Mouse (Mus musculus): ENCODE measurements around the gene Dcdc2b. TPM values are rescaled to one million over a fixed set of nuclear protein-coding genes. Genes with fewer than 3 reads are reported as not detected.

Gene Dcdc2b
- polyA plus RNA-seq (2017; shearing (Covaris generic)), result 1 to 10 TPM; 2.9 to 3.3 TPM

DNA sequence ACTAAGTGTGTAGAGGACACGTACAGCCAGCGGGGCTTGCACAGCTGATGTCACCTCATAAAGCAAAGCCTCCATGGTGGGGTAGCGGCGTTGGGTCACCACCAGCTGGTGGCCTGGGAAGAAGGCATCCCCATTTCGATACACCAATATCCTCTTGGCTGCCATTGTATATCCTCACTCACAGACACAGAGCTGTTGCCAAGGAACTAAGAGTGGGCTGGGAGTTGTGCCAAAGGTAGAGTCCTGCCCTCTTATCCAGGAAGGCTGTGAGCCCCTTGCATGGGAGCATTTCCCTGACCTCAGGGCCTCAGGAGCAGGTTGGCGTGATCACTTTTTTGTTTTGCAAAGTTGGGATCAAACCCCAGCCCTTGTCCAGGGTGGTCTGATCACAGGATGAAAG, at the start of gene Dcdc2b:
TSS of gene Dcdc2b (minus strand) at position 165 of the 400 bp plus-strand sequence.
- ATAC-seq, result no peak

DNA sequence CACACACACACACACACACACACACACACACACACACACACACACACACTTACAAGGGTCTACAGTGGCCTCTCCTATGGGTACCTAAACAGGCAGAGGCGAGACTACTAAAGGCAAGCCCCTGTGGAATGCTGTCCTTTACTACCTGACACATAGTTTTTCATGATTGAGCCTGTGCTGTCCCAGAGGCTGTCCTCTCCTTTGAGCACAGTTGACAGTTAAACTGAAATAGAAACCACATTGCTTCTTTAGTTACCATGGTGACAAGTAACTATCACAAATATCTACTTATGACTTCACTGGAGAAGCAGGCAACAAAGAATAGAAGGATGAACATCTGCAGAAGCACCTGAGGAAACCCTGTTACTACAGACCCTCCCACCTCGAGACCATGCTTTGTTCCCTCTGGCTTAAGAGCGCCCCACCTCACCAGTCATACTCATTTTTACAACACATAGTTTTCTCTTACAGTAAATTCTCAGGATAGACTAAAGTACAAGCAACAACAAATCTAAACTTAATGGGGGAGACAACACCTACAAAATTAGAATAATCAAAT, 48.3 kb upstream of the Dcdc2b start:
- ATAC-seq, result no peak

DNA sequence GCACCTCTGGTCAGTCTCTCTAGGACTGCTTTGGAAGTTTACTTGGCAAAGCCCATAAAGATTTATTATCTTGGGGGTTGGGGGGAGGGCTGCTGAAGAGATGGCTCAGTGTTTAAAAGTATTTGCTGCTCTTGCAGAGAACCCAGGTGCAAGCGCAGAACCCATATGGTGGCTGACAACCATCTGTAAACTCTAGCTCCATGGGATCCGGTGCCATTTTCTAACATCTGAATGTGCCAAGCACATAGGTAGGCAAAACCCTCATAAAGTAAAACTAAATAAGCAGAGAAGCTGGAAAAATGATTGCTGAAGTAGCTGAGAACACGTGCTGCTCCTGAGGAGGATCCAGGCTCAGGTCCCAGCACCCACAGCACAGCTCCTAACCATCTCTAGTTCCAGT, 47.5 kb upstream of the Dcdc2b start:
- ATAC-seq, result no peak

DNA sequence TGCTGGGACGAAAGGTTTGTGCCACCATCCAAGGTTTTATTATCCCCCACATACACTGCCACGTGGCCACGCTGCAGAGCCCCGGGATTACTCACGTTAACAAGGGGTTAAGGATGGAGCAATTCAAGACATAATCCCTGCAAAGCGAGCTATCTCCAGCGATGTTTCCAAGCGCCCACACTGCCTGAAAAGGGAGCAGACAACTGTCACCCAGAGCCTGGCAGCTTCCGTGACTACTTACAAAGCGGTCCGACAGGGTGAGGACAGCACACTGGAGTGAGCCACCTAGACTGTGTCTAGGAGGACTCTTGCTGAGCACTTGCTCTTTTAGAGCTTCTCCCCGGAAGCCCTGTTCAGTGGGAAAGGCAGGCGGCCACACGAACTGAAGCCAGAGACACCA, 40.7 kb upstream of the Dcdc2b start:
- ATAC-seq, result no peak

DNA sequence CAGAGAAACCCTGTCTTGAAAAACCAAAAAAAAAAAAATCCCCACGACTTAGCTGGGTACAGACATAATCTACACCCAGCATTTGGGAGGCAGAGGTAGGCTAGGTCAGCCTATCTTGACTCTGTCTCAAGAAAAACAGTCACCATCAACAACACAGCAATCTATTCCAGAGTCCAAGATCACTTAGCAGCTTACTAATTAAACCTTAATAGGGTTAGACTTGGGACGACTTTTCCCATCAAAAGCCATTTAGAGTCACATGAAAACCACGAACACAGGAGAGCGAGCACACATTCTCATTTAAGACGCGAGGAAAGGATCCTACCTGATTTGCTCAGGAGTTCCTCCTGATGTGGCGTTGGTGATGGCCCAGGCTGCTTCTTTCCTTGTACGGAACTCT, 36.3 kb upstream of the Dcdc2b start:
- no peak for ATAC-seq

DNA sequence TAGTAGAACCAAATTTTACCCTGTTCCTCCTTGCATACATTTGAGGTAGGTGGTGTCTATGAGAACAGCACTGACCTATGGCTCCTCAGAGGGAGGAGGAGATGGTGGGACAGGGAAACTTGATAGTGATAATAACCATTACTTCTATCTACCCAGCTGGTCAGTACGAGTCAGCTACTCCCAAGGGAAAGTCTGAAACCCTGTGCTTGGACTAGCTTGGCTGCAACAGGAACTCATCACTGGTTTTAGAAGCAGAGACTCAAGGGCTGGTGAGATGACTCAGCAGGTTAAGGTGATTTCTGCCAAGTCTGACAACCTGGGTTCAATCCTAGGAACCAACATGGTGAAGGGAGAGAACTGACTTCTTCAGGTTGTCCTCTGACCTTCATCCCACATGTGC, 34.6 kb upstream of the Dcdc2b start:
- no peak for ATAC-seq

DNA sequence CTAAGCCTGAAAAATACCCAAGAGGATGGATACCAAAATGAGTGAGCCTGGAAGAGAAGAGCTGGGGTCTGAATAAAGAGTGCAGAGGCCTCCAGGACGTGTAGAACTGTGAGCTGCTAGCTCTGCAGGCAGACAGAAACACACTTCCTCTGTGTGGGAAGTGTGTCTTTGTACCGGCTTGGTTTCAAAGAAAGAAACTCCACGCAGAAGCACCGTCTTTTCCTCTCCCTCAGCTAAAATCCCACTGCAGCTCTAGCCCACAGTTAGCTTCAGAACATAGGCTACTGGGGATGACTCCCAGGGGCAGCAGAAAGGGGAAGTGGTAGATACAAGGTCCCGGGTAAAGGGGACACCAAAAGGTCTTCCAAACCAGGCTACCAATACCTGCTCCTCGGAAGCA, 31.1 kb upstream of the Dcdc2b start:
- no peak for ATAC-seq

DNA sequence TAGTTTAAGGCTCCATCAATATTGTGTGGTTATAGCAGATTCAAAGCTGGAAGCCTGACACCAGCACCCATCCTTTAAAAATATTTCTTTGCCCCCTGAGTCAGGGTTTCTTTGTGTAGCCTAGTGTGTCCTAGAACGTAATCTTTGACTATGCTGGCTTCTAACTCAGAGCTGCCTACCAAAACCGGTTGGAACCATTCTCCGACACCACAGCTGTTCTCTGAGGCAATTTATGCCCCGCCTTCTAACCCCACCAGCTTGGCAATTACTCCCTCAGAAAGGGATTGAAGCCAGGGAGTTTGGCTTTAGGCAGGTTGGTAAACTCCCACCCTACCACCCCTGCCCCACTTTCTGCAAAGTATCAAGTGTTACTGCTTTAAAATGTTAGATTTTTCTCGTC, 27.7 kb upstream of the Dcdc2b start:
- no peak for ATAC-seq

DNA sequence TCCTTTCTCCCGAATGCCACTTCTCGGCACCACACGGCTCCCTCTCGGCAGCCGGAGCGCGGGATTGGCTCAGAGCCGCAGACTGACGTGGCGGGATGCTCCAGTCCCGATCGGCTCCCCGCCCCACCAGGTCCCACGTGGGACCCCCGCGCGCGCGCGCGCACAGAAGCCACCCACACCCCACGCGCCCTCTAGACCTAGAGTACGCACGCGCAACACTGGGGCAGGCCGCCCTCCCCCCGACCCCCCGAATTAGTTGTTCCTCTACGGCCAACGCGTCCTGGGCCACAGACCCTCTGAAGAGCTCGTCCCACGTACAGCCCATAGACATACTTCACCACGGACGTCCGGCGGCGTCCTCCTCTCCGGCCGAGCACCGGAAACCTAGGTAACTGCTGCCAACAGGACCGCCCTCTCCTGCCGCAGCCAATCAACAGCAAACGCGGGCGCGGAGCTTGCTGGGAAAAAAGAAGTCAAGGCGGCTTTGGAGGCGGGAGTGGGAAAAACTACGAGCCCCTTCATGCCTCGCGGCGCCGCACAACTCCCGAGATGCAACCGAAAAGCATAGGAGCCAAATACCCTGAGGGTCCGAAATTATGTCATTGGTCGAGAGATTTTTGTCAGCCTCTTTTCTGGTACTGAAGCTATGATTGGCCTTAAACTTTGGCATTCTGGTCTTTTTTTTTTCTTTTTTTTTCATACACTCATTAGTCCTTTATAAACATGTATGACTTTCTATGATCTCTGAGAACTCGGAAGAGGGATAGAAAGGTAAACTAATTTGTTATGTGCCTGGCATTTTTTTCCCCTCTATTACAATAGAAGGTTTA, 26.8 kb upstream of the Dcdc2b start, which contains the start of gene Txlna:
TSS of gene Txlna (minus strand) at position 428 of the 830 bp plus-strand sequence.
- peak; percentile 87 for ATAC-seq

DNA sequence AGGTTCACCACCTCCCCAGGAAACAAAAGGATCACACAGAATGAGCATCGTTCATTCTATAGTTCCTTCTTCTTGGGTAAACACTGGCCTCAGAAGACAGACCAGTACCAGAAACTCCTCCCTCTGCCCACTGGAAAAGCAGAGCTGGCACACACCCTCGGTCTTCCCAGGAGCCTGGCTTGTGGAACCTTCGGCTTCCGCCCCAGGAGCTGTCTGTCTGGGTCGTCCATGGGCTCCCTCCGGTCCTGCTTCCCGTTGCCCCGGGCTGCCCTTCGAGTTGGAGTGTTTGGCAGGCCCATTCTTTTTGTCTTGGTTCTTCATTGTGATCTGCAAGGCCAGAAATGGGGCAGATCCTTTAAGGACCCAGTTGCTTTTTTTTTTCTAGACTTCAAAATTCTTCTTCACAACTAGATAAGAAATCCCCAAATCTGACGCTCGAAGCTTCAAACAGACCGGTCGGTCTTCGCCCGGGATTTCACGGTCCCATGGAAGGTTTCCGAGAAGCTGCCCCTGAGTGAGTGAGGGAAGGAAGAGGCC, 26.1 kb upstream of the Dcdc2b start:
- ATAC-seq, result no peak

DNA sequence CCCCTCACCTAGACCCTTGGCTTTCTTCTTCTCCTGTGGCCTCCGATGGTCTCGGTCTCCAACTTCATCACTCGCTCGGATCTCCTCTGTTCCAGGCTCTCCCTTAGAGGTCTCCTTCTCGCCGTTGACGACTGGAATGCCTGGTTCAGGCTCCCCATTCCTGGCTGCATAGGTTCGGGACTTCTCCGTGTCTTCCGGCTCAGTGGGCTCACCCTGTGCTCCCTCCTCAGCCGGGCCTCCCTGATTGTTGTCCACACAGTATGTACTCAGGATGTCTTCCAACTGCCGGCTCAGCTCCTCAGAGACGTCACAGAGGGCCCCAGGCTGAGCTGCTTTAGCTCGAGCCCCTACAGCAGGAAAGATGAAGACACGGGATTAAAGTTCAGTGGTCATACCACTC, 25.2 kb upstream of the Dcdc2b start:
- ATAC-seq, result no peak

DNA sequence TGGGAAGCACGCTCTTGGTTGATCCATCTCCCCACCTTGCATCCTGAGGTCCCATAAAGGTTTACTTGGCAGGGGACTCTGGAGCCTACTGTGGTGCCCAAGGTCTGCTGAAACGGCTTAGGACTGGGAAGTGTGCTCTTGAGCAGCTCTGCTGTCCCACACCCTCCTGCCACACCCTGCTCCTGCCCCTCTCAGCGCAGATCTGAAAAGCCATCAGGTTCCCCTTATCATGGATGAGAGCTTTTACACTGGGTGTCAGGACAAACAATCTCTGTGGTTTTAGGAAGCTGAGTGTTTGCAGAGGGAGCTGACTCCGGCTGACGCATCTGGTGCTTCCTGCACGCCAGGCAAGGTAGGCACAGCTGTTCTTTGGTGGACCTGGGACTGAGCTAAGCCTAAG, 19.8 kb upstream of the Dcdc2b start:
- no peak for ATAC-seq

DNA sequence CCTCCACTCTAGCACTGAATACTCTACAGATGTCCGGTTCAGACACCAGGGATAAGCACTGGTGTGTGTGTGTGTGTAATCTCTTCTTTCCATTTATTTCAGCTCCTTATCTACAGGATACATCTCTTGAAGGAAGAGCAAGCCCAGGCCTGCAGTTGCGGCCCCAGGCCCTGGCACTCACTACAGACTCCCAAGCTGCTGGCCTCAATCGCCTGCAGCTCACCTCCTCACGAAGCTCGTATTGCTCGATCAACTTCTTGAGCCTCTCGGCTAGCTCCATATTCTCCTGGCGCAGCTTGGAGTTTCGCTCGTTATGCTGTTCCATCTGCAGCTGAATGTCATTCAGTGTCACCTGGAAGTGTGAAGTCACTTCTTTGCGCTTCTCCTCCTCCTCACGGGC, 17.8 kb upstream of the Dcdc2b start:
- ATAC-seq, result no peak

DNA sequence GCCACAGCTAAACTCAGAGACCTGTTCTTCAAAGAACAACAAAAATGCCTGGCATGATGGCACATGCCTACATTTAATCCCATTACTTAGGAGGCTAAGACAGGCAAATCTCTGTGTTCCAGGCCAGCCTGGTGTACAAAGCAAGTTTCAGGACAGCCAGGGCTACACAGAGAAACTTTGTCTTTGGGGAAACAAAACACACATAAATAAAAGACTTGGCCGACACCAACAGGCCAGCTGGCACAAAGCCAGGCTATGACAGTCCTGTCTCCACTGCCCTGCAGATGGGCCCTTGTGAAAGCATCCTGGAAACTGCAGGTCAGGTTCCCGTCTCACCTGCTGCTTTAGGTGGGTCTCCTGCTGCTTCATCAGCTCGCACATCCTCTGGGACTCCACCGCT, 16.9 kb upstream of the Dcdc2b start:
- ATAC-seq, result no peak

DNA sequence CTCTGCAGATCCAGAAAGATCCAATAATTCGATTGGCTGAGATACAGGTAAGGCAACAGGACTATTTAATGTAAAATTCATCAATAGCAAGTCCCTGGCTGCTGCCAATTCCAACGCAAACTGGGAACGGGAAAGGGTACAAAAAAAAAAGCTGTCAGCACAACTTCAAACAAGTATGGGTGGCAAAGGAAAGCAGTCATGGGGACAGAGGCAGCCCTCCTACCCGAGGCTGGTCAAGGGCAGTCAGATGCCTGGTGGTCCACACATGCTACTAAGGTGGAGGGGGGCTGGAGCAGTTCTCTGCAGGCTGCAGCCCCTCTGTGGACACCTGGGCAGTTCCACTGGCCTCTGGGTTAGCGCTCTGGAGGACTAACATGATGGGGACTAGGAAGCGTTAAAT, 12.0 kb upstream of the Dcdc2b start:
- ATAC-seq, result no peak

DNA sequence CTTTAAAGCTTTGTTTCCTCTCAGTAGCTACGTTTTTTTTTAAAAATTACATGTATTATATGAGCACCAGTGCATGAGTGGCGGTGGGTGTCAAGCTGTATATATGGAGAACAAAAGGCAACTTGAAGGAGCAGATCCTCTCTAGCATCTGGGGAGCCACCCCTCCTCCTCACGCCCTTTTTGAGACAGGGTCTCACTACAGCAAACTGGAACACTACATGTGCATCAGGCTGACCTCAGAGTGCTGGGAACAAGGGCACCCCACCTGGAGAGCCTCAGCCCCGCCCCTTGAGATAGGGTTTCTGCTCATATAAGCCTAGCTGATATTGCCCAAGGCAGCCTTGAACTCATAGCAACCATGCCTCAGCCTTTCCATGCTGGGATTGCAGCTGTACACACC, 11.4 kb upstream of the Dcdc2b start:
- ATAC-seq, result no peak

DNA sequence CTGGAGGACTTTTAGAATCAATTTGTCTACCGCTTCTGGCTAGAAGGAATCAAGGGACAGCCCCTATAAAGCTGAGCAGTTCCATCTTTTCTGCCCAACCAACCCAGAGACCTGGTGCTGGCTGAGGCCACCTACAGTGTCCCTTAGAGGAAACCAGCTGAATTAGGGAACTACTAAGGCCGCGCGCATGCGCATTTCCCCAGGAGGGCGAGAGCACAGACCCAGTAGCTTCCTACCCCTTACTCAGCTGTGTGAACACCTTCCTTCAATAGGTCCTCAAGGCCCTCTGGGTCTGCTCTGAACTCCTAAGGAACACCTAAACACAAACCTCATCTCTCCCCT, 10.9 kb upstream of the Dcdc2b start:
- no peak for ATAC-seq

DNA sequence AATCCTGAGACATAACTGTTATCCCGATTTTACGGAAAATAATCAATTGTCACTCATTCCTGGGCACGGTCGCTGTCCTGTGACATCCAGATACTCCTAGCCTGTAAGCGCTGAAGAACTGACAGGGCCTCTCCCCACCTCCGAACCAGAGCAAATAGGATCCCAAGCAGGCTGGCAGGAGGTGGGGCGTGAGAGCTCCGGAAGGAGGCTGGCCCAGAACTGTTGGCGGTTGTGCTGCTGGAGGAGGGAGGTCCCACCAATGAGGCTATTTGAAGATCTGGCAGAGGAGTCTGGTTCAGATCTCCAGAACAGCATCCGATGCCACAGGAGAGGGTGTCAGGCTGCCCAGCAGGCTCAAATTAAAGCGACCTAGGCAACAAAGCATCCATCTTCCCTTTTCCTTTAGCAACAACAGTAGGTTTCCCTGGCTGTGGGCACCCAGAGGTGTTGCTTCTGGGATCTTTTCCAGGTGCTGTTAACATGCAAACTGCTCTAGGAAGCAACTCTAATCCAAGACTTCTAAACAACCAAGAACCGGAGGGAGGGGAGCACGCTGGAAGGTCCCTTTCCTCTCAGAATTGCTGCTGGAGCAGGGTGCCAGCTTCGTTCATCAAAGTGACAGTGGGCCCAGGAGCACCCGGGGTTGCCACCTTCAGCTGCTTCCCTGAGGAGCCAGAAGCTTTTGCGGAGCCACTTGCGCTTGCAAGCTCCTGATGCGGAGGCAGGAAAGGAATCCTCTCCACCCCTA, 10.4 kb upstream of the Dcdc2b start:
- peak; percentile 97 for ATAC-seq

DNA sequence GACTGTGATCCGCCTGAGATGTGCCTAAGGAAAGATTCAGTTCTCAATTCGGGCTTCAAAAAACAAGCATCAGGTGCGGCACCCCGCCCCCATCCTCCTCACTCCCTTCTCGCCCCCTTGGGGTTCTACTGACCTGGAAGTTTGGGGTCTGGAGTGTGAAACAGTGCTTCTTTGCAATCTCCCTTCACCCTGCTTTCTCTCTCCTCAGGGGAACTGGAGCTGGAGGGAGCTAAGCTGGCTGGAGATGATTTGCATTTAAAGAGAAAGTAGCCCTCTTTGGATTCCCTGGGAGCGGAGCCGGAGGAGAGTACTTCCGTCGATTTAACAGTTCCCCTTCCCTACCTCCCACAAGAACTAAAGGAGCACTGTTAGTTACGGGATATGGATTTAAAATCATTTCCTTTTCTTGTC, 9.6 kb upstream of the Dcdc2b start, which contains the start of gene Ccdc28b:
TSS of gene Ccdc28b (minus strand) at position 267 of the 411 bp plus-strand sequence.
- no peak for ATAC-seq

DNA sequence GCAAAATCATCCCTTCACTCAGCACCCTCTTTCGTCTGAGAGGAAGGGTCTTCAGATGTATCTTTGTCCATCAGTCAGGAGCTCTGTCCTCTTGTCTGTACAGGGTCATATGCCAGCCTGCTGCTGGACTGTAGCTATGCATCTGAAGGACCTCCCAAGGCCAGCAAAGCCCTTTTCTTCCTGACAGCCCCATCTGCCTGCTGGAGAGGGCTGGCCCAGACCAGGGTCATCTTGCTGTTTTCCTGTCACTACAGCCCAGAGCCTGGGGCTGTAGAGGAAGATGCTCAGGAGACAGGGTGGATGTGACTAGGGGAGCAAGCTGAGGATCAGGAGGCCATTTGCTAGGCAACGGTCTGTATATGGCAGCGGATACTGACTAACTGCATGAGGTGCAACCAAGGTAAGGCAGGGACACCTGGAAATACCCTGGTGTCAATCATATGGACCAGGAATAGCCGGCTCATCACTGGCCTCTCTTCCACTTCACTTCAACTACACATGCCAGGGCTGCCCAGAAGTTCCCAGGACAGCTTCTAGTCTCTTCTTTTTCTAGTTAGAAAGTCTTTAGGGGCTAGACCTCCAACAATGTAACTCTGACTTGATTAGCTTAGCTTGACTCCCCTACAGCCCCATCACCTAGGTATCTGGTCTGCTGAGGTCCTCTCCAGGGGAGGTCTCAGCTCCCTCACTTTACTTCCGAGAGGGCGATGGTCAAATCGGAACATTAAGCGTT, 8.9 kb upstream of the Dcdc2b start:
- ATAC-seq, result no peak

DNA sequence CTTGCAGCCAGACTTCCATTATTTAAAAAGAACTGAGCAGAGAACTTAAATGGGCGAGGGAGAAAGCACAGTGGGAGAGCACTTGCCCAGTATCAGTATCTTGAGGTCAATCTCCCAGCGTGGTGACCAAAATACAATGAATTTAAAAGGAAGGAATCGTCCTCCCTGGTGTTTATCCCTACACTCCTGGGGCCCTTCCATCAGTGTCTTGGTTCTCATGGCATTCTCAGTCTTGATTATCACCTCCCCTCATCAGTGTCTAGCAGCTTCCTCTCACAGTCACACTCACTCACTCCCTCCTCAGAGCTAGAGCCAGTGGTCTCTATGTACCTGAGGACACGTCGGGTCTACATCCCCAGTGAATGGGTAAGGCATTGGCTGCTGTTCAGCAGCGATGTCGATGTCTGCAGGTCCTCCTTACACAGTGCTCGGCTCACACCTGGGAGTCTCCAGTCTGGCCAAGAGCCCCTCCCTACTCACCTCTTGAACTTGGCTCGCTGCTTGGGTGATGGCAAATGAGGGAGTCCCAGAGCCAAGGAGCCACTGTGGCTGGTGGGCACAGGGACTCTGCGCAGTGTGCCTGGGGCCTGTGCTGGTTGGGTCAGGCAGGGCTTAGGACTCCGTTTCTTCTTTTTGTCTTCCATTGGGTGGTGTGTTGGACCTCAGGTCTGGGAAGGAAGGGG, 8.2 kb upstream of the Dcdc2b start:
- ATAC-seq, result no peak

DNA sequence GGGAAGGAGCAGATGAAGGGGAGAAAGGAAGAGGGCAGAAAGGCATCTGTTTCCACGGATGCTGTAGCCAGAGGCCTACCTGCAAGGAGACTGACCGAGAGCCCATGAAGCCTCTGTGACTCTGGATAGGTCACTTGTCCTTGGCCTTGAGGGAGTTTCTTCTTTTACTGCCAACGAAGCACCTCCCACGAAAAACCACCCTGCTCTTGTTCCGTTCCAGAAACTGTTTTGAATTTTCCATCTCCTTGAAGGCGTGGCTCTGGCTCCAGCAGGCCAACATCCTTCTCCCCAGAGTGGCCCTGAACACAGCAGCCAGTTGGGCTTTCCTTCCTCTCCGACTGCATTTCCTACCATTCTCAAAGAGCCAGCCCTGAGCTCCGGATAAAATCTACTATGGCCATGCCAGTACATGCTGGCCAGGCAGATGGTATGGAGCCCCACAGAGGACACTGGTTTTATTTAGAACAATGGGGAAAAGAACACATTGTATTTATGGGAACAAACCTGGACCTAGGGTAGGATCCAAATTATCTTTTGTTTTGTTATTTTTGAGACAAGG, 7.3 kb upstream of the Dcdc2b start:
- ATAC-seq, result no peak
